Mouse (Mus musculus) layer of hippocampus, adult 2 months (tissue): ENCODE results near the gene Cdkn2a. TPM values are rescaled to one million over a fixed set of nuclear protein-coding genes. Genes with fewer than 3 reads are reported as not detected.

Source experiments
- DNase-seq, 2 experiments: peaks; one replicate each; pipeline ENCODE4 v3.0.0; 2022; ENCODE audit warnings: low spot score in 2 of 2
- H3K27ac ChIP-seq: fragments of 200-600 bp; 2 replicates; pipeline ENCODE4 v1.8.1; 2022
- H3K4me3 ChIP-seq: fragments of 200-600 bp; 2 replicates; pipeline ENCODE4 v1.8.1; 2022; ENCODE audit warnings: mild to moderate bottlenecking
- CTCF ChIP-seq: fragments of 200-600 bp; conservative IDR thresholded peaks from 2 replicates; pipeline ENCODE4 v1.8.1; 2022; ENCODE audit warnings: antibody characterized with exemption, mild to moderate bottlenecking, moderate library complexity
- total RNA-seq, 2 experiments: library from RNA; stranded (reverse); gene quantifications; 2 replicates each; pipeline ENCODE4 v1.2.3; 2021

Gene Cdkn2a
- total RNA-seq, 2 experiments from 2014 or later: not detected

DNA sequence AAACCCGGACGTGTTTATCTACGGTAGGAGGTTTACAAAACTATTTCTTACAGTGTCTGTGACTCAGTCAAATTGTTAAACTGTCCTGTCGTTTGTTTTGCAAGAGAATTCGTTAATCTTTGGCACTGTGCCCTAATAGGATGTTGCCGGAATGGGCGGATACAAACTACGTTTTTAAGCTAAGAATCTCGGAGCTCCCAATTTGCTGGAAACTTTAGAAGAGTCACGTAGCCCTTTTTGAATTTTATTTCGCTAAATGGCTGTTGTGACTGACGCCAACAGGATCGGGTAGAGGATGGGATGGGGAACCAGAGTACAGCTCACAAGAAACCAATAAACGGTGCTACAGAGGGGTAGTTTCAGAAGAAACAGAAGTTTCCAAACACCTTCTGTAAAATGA is 20.4 kb downstream of the Cdkn2a start:
- H3K4me3 ChIP-seq: no peak overlapping the region
- no peak overlapping the region for H3K27ac ChIP-seq
- no peak for TF ChIP-seq CTCF
- no peak for DNase-seq

GRCm38 (mm10) chr4:89273585-89273984 is 20.9 kb downstream of the Cdkn2a start:
- TF ChIP-seq CTCF: no peak
- no peak for DNase-seq
- no peak overlapping the region for H3K27ac ChIP-seq
- H3K4me3 ChIP-seq: no peak overlapping the region

- TF ChIP-seq CTCF: no peak
- DNase-seq: no peak
- Histone ChIP-seq H3K27ac (no peak overlapping the region), H3K4me3 (no peak overlapping the region)
Observed at GRCm38 (mm10) chr4:89272961-89273540, 21.4 kb downstream of the Cdkn2a start.

- Histone ChIP-seq H3K4me3 (no peak overlapping the region), H3K27ac (no peak overlapping the region)
- DNase-seq: no peak
- no peak for TF ChIP-seq CTCF
Observed at GRCm38 (mm10) chr4:89272101-89272718, 22.2 kb downstream of the Cdkn2a start.

DNA sequence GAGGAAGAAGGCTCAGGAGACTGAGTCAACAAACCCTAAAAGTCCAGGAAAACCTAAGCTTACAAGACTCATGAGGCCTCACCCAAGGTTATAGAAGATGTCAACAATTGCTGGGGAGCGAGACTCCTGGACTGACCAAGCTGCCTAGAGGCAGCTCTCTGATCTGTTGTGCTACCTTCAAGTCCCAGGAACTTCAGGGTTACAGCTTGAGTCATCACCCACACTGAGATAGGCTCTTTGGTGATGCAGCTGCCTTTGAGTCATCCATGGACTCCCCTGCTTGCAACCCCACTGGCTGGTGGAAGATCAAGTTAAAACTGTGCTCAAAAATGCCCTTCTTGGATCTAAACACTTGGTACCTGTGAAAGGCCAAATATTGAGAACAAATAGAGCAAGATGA is 36.7 kb downstream of the Cdkn2a start:
- no peak for TF ChIP-seq CTCF
- Histone ChIP-seq H3K4me3 (no peak overlapping the region), H3K27ac (no peak overlapping the region)
- DNase-seq: no peak

DNA sequence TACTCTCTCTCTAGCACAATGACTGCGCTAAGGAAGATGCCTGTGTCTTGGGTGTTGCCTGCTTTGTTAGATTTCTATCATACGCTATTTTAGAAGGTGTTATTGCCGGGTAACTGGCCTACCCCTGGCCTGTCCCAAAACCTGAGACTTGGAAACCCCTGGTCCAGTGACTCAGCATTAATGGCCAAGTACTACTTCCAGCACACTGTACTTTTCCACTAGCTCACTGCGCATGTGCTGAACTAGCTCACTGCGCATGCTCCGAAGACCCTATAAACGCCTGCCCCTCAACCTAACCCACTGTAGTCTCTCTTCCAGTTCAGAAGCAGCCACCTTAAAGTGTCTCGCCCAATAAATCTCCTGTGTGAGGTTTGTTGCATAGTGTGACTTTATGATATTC is 60.0 kb downstream of the Cdkn2a start:
- no peak for TF ChIP-seq CTCF
- Histone ChIP-seq H3K4me3 (no peak overlapping the region), H3K27ac (no peak overlapping the region)
- DNase-seq: no peak

Other genes with a start within 250 kb of the Cdkn2a start
- 10 to 100 TPM; 10.2 to 10.4 TPM for gene Mtap, start 157.5 kb downstream of the Cdkn2a start, total RNA-seq
- gene Cdkn2b, start 16.4 kb upstream of the Cdkn2a start, total RNA-seq: 1 to 10 TPM; 1.3 to 1.4 TPM